Mouse (Mus musculus) bone marrow, adult 2 months (tissue): ENCODE data around the gene Stt3b.

Experiments used
- CTCF ChIP-seq: fragments of 200-500 bp; IDR thresholded peaks from 2 replicates; pipeline ENCODE4 v1.5.1; 2011; ENCODE audit warnings: low read length, control low read depth; ENCODE audit not compliant: control insufficient read depth, insufficient read depth
- POLR2A ChIP-seq: fragments of 200-500 bp; IDR thresholded peaks from 2 replicates; pipeline ENCODE4 v1.6.1; 2011; ENCODE audit warnings: low read depth, mild to moderate bottlenecking, control low read depth, low read length, borderline replicate concordance; ENCODE audit not compliant: control insufficient read depth

GRCm38 (mm10) chr9:115318621-115319375, 8.6 kb upstream of the Stt3b start:
- TF ChIP-seq CTCF (no peak), POLR2A (no peak)
